Mouse (Mus musculus) cerebellum, adult 9-10 months (tissue): ENCODE results near the gene Tmem131.

ENCODE experiments used
- DNase-seq: peaks from one replicate; pipeline ENCODE4 v3.0.0; 2022

Gene Tmem131

DNA sequence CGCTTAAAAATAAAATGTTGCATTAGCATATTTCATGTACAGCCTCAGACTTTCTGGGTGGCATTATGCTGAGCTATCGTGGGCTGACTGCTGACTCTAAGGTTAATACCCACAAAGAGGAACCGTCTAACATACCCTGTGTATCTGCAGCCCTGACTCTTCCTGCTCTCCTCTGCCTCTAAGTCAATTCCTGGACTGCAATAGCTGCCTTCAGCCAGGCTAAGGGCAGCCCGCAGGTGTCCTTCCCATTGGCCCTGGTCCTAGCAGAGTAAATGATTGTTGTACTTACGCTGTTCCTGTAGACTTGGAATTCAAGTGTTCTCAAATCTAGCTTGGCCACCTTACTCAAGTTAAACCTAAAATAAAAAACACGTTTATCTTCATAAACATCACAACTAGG is 128.3 kb downstream of the Tmem131 start:
- DNase-seq, result no peak

DNA sequence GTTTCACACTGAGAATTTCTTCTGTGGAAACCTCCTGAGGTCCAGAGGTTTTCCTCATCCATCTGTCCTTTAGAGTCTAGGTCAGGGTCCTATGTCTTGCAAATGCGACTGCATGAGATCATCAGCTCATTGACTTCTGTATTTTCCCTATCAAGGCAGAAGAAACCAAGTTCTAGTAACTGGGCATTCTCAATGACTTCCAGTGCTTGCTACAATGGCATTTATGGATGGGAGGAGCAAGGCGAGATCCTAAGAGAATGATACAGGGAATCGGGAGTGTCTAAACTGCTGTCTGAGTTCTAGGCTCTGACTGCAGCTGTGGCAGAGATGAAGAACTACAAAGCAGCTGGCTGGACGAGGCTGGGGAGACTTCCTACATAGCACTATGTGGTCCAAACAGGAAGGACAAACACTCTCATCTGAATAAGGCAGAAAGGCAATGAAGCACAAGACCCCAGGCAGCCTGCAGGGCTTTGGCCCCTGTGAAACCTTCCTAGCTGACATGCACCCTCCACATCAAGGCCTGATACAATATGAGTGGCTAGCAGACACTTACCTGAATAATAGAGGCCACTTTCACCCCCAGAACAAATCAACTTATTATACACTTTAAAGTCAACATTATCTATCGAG is 129.1 kb downstream of the Tmem131 start:
- no peak for DNase-seq

GRCm38 (mm10) chr1:36813415-36813814 is 130.1 kb downstream of the Tmem131 start:
- peak; percentile 18 for DNase-seq

DNA sequence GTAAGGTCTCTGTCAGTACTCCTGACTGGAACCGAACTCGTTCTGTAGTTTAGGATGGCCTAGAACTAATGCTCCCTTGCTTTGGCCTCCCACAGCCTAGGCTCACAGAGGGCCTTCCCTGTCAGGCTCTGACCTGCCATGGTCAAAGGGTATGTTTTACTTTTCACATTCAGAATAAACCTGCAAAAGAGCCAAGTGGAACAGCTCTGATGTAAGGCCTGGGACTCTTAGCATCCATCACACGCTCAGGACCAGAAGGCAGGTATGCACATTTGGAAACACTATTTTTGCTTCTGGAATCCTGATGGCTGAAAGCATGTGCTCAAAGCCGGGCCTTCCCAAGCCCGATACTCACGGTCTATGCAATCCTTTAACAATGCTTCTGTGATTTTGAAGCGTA is 131.7 kb downstream of the Tmem131 start:
- DNase-seq, result no peak

DNA sequence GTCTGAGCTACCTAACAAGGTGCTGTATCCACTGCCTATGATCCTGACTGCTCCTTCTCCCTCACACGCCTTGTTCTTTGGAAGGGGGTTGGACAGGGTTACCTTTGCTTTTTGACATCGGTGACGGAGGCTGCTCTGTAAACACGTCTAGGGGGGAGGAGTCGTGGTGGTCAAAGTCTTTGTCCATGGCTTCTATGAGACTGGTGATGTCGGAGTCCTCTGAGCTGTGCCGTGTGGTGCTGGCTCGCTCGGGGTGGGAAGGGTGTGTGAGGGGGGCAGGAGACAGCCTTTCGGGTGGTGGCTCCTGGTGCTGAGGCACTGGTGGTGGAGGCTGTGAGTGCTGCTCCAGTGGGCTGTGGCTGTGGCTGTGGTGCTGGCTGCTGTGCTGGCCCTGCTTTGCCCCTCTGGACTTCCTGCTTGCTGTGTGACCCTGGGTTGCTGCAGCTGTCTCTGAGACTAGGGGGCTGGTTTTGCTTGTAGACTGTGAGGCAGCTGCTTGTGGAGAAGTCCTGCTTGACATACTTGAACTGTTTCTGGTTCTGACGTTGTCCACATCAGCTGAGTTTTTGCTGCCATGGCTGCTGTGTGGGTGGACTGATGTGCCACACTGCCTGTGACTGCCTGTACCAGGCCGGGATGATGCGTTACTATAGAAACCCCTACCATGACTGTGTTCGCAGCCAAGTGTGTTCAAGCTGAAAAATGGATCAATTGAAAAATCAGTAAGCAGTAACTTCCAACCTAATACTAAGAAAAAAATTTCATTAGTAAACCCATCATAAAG is 135.5 kb downstream of the Tmem131 start:
- DNase-seq, result no peak

DNA sequence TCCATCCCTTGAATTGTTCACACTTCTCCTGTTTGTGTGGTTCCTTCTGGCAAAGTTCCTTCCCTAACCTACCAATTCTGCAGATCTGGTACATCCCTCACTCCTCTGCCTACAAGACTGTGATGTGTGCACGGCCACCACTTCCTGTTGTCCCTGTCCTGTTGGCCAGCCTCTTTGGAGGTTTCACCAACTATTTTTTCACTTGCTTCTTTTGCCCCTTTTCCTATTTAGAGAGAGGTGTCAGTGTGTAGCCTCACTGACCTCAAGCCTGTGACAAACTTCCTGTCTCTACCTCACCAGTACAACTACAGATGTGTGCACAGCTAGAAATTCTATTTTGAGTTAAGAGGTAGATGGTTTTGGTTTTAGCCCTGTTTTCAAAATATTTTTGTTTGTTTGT is 136.4 kb downstream of the Tmem131 start:
- no peak for DNase-seq

- DNase-seq, result no peak
Observed at GRCm38 (mm10) chr1:36806181-36806905, 137.1 kb downstream of the Tmem131 start.

DNA sequence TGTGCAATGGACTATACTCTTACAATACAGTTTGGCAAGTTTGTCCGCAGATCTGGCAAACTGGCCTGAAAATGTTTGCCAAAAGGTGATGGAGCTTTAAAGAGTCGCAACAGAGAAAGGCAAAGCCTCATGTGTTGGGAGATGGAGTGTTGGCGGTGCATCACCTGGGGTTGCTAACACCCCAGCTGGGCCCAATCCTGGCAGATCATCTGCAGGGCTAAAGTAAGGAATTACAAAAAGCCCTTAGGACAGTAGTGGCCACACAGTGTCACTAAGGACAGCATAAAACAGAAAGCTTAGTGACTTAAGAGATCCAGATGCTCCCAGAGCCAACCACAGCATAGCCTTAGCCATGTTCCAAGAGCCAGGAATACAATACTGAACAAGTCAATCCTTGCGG is 138.6 kb downstream of the Tmem131 start:
- no peak for DNase-seq

DNA sequence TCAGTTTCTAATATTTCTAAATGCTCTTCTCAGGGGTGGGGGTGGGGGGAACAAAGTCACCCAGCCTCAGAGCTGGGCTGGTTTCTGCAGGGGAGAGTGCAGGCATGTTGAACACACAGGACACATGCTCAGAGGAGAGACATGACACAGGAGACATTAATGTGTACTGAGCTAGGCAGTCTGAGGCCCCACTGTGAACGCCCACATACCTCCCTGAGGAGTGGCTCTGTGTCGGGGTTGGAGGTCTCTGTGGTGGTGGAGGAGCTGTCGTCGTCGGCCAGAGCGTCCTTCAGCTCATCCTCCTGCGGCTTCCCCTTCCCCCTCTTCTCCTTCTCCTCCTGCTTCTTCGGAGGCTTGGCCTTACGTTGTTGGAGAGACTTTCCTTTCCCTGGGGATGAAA is 139.2 kb downstream of the Tmem131 start:
- DNase-seq, result no peak

DNA sequence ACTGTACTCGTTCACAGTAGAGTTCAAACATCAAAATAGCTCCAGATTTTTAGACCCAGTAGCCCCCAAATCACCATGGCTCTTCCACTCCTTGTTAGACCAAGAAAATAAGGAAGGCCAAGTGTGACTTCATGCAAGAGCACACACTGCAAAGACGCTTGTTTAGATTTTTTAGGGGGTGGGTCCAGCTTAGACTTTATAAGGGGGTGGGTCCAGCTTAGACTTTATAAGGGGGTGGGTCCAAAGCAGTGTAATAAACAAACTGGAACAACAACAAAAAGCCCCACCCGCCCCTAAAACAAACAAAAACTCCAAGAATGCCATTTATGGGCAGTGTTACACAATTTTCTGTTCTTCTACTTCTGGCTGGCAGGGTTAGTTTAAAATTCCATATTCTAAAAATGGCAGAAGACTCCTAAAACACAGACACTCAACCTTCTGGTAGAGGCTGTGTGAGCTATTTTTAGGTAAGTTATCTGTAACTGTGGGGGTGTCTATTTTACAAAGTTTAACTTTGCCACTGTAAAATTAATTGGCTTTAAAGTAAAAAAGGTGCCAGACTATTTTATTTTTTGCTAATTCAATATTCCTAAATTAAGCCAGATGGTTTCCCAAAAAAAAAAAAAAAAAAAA is 143.0 kb downstream of the Tmem131 start:
- DNase-seq, result no peak

- no peak for DNase-seq
Observed at GRCm38 (mm10) chr1:36797481-36797880, 146.0 kb downstream of the Tmem131 start.

DNA sequence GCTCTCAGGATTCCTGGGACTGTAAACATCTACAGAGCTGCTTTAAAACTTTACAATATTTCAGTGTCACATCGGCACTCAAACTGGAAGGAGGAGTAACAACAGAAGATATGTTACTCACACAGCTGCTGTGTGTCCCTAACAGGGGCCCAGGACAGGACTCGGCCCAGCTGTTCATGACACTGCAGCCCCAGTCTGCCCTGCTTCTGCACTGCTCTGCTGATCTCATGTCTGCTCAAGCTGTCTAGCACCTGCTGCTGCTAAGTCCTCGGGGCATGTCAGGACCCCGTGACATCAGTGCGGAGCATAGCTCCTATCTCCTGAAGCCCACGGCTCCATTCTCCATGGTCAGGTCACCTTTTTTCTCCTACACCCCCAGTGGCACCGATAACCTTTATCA is 146.8 kb downstream of the Tmem131 start:
- DNase-seq, result no peak

DNA sequence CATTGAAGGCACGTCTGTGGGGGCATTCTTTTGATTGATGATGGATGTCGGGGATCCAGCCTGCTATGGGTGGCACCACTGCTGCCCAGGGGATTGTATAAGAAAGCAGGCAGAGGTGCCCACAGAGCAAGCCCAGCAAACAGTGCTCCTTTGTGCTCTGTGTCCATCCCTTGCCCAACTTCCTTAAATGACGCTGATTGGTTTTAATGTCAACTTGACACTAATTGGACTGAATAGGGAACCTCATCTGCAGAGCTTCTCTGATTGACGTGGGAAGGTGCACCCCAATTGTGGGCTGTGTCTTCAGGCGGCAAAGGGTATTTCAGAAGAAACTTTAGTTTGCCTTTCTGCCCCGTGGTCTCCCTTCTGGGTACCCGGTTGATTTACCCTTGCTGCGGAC is 154.1 kb downstream of the Tmem131 start:
- no peak for DNase-seq

- peak; percentile 17 for DNase-seq
Observed at GRCm38 (mm10) chr1:36786377-36786776, 157.1 kb downstream of the Tmem131 start.

GRCm38 (mm10) chr1:36785238-36785641 is 158.2 kb downstream of the Tmem131 start:
- DNase-seq, result peak; percentile 47

DNA sequence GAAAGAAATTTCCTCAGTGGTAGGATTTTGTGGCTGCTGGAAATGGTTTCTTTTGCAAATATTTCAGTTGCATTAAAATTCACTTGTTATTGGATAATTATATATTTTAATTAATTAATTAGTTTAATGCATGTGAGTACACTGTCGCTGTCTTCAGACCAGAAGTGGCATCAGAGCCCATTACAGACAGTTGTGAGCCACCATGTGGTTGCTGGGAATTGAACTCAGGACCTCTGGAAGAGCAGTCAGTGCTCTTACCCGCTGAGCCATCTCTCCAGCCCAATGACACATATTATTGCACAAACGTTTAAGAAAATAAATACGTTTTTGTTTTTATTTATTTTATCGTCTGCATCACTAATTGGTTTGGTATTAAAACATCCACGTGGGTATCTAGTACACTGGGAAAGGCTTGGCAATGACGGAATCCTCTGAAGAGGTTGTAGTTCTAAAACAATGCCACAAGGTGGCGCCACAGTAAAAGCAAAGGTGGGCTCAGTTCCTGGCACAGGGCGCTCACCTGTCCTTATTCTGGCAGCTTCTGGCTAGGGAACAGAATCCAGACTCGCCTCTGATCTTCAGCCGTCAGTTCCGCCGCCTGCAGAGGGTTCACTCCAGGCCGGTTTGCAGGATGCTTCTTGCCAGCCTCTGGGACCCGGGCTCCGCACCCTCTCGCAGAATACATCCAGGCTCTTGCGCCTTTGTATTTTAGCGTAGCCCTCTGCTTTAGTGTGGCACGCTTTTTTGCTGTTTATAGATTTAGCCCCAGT is 158.9 kb downstream of the Tmem131 start:
- peak; percentile 94 for DNase-seq

DNA sequence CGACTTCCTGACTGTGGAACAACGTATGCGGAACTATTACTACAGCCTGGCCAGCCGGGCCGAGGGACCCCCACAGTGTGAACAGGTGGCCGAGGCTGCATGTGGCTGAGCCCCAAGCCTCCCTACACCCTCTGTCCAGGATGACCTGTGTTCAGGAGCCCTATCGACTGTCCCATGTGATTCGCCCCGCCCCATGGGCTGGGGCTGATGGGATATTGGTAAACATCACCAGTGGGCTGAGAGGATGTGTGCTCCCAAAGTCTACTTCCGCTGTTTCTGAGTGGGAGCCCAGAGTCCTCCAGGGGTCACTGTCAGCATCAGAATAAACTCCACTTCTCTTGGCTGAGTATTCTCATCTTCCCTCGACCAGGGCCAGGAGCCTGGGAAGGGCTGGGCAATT is 161.0 kb downstream of the Tmem131 start:
- DNase-seq, result peak; percentile 25

DNA sequence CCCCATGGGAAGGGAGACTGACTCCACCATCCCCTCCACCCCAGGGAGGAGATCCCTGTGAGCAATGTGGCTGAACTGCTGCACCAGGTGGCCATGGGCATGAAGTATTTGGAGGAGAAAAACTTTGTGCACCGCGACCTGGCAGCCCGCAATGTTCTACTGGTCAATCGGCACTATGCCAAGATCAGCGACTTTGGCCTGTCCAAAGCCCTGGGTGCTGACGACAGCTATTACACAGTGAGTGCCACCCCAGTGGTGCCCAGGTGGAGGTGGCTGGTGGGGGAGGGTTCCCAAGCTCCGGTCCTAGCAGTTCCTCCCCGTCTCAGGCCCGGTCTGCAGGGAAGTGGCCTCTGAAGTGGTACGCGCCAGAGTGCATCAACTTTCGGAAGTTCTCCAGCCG is 162.7 kb downstream of the Tmem131 start:
- DNase-seq, result no peak

DNA sequence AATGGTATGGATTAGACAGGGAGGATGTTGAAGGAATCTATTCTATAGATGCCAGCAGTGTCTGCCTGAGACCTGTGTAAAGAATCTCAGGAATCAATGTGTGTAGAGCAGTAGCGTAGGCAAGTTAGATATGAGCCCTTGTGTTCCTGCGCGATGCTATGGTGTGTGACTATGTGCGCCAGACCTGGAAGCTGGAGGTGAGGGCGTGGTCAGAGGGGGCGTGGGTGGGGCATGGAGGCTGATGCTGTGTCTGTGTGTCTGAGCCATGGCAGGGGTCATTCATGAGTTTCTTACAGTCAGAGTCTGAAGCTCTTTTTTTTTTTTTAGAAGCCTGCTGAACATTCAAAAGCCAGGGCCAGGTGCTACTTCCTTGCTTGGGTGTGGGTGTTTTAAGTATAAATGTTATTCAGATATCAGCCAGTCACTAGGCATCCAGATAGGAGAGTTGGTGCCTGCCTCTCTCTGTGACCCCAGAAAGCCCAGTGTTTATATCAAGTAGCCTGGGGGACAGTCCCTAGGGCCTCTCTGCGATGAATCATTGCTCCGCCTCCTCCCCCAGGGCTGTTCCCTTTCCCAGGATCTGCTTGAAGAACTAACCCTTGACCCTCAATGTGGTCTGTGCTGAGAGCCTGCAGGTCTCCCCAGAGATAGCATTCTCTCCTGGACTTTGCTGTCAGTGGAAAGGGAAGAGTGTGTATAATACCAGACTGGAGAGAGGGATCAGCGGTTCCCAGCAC is 171.1 kb downstream of the Tmem131 start:
- no peak for DNase-seq

- no peak for DNase-seq
Observed at GRCm38 (mm10) chr1:36770998-36771397, 172.5 kb downstream of the Tmem131 start.

GRCm38 (mm10) chr1:36769951-36770350 is 173.5 kb downstream of the Tmem131 start:
- DNase-seq, result no peak

DNA sequence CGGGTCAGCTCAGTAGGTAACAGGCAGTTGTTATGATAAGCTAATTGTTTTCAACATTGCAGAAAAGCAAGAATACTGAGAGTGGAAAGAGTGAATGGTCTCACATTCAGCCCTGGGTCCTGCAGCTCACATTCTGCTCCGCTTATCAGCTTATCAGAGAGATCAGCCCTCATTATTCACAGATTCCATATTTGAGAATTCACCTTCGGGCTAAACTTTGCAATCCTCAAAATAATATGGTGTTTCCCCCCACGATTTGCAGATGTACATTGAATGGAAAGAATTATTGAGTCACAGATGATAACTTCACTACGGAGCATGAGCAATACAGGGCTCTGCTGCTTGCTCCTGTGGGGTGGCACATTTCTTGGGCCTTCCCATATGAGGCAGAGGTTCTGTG is 174.7 kb downstream of the Tmem131 start:
- DNase-seq, result no peak
